Mouse (Mus musculus): ENCODE data around the gene Ubtd2. TPM values are rescaled to one million over a fixed set of nuclear protein-coding genes. Genes with fewer than 3 reads are reported as not detected.

The Ubtd2 gene
- polyA plus RNA-seq, 1 experiment from 2014 or later = 28.8 TPM

GRCm38 (mm10) chr11:32454231-32454799 lies 855 bp upstream of the Ubtd2 start:
- peak overlapping the region; percentile 98 for H3K4me2 ChIP-seq (ENCODE audit: low read length)
- ATAC-seq (replicated peaks; ENCODE audit: low FRiP score, low read depth) = no peak; the same call in 1 of the 2 replicates
- H3K9me3 ChIP-seq (replicated peaks; ENCODE audit: low read length) = no peaks in the 10 kb centered on the region
- WGBS = 4% methylated on average over 18 of the region's 19 CpGs
- 0 out of 2 replicates have a peak, but pooled peaks cover 3% of the 10 kb centered on the region for H3K4me1 ChIP-seq (replicated peaks; ENCODE audit: insufficient read depth, low read length)
- peak overlapping the region; percentile 95 for H3K9ac ChIP-seq (ENCODE audit: low read depth, low read length)
- peak overlapping the region; percentile 96; the same call in 1 of the 2 replicates for H3K27ac ChIP-seq
- H3K27me3 ChIP-seq (ENCODE audit: insufficient read depth, low read length) = no peaks in the 10 kb centered on the region
- TF ChIP-seq CTCF (IDR thresholded peaks at IDR 0.05; ENCODE audit: low read depth) = no peak
- H3K4me3 ChIP-seq (replicated peaks; ENCODE audit: low read depth, low read length) = peak overlapping the region; percentile 66
- no peaks in the 10 kb centered on the region for H3K36me3 ChIP-seq (ENCODE audit: insufficient read depth, low read length)
- peak; percentile 33 for DNase-seq (ENCODE audit: low spot score)

- peak; percentile 33; the same call in 1 of the 2 replicates for ATAC-seq (replicated peaks; ENCODE audit: low FRiP score, low read depth)
- under 1% methylated on average over 50 of the region's 58 CpGs for WGBS
- peak; percentile 74 for DNase-seq (ENCODE audit: low spot score)
Observed at GRCm38 (mm10) chr11:32455507-32456141, 454 bp downstream of the Ubtd2 start.

GRCm38 (mm10) chr11:32456356-32456755 lies 1.2 kb downstream of the Ubtd2 start:
- H3K36me3 ChIP-seq (ENCODE audit: insufficient read depth, low read length) = no peaks in the 10 kb centered on the region
- peak overlapping the region; percentile 98 for H3K4me2 ChIP-seq (ENCODE audit: low read length)
- DNase-seq (ENCODE audit: low spot score) (peak; percentile 21), ATAC-seq (replicated peaks; ENCODE audit: low FRiP score, low read depth) (no peak)
- no peaks in the 10 kb centered on the region for H3K27me3 ChIP-seq (ENCODE audit: insufficient read depth, low read length)
- no peaks in the 10 kb centered on the region for H3K9me3 ChIP-seq (replicated peaks; ENCODE audit: low read length)
- H3K27ac ChIP-seq = no peak overlapping the region
- H3K4me1 ChIP-seq (replicated peaks; ENCODE audit: insufficient read depth, low read length) = 0 out of 2 replicates have a peak, but pooled peaks cover 3% of the 10 kb centered on the region
- peak overlapping the region; percentile 66 for H3K4me3 ChIP-seq (replicated peaks; ENCODE audit: low read depth, low read length)
- TF ChIP-seq CTCF (IDR thresholded peaks at IDR 0.05; ENCODE audit: low read depth) = no peak
- H3K9ac ChIP-seq (ENCODE audit: low read depth, low read length) = peak overlapping the region; percentile 95
- 4% methylated on average over 6 of the region's 6 CpGs for WGBS

More at GRCm38 (mm10) chr11:32455507-32456141, 454 bp downstream of the Ubtd2 start:
- peak overlapping the region; percentile 96 for H3K27ac ChIP-seq
- peak overlapping the region; percentile 66 for H3K4me3 ChIP-seq (replicated peaks; ENCODE audit: low read depth, low read length)
- no peaks in the 10 kb centered on the region for H3K27me3 ChIP-seq (ENCODE audit: insufficient read depth, low read length)
- no peaks in the 10 kb centered on the region for H3K9me3 ChIP-seq (replicated peaks; ENCODE audit: low read length)
- peak overlapping the region; percentile 95 for H3K9ac ChIP-seq (ENCODE audit: low read depth, low read length)
- peak overlapping the region; percentile 98 for H3K4me2 ChIP-seq (ENCODE audit: low read length)
- peak; percentile 25; the same call in 1 of the 2 replicates for TF ChIP-seq CTCF (IDR thresholded peaks at IDR 0.05; ENCODE audit: low read depth)
- 0 out of 2 replicates have a peak, but pooled peaks cover 3% of the 10 kb centered on the region for H3K4me1 ChIP-seq (replicated peaks; ENCODE audit: insufficient read depth, low read length)
- no peaks in the 10 kb centered on the region for H3K36me3 ChIP-seq (ENCODE audit: insufficient read depth, low read length)

GRCm38 (mm10) chr11:32464282-32464681 lies 9.1 kb downstream of the Ubtd2 start:
- 49% methylated on average over 2 of the region's 2 CpGs for WGBS

GRCm38 (mm10) chr11:32471925-32472324 lies 16.8 kb downstream of the Ubtd2 start:
- Histone ChIP-seq H3K27me3 (ENCODE audit: insufficient read depth, low read length) (no peaks in the 10 kb centered on the region), H3K9me3 (replicated peaks; ENCODE audit: low read length) (no peaks in the 10 kb centered on the region), H3K4me2 (ENCODE audit: low read length) (no peak overlapping the region), H3K36me3 (ENCODE audit: insufficient read depth, low read length) (no peaks in the 10 kb centered on the region), H3K4me1 (replicated peaks; ENCODE audit: insufficient read depth, low read length) (no peaks in the 10 kb centered on the region), H3K27ac (no peak overlapping the region), H3K4me3 (replicated peaks; ENCODE audit: low read depth, low read length) (no peak overlapping the region), H3K9ac (ENCODE audit: low read depth, low read length) (no peak overlapping the region)
- ATAC-seq (replicated peaks; ENCODE audit: low FRiP score, low read depth) (no peak), DNase-seq (ENCODE audit: low spot score) (no peak)
- TF ChIP-seq CTCF (IDR thresholded peaks at IDR 0.05; ENCODE audit: low read depth) = no peak
- 58% methylated on average over 2 of the region's 2 CpGs for WGBS

More at GRCm38 (mm10) chr11:32464282-32464681, 9.1 kb downstream of the Ubtd2 start:
- Histone ChIP-seq H3K4me1 (replicated peaks; ENCODE audit: insufficient read depth, low read length) (0 out of 2 replicates have a peak, but pooled peaks cover 2% of the 10 kb centered on the region), H3K36me3 (ENCODE audit: insufficient read depth, low read length) (no peaks in the 10 kb centered on the region), H3K9me3 (replicated peaks; ENCODE audit: low read length) (no peaks in the 10 kb centered on the region), H3K9ac (ENCODE audit: low read depth, low read length) (no peak overlapping the region), H3K4me2 (ENCODE audit: low read length) (no peak overlapping the region), H3K27ac (no peak overlapping the region), H3K27me3 (ENCODE audit: insufficient read depth, low read length) (no peaks in the 10 kb centered on the region), H3K4me3 (replicated peaks; ENCODE audit: low read depth, low read length) (no peak overlapping the region)
- DNase-seq (ENCODE audit: low spot score) (no peak), ATAC-seq (replicated peaks; ENCODE audit: low FRiP score, low read depth) (no peak)
- no peak for TF ChIP-seq CTCF (IDR thresholded peaks at IDR 0.05; ENCODE audit: low read depth)

GRCm38 (mm10) chr11:32474725-32475124 lies 19.6 kb downstream of the Ubtd2 start:
- 78% methylated on average over 3 of the region's 3 CpGs for WGBS
- TF ChIP-seq CTCF (IDR thresholded peaks at IDR 0.05; ENCODE audit: low read depth) = no peak
- H3K27me3 ChIP-seq (ENCODE audit: insufficient read depth, low read length) = no peaks in the 10 kb centered on the region
- H3K4me3 ChIP-seq (replicated peaks; ENCODE audit: low read depth, low read length) = no peak overlapping the region
- no peak for DNase-seq (ENCODE audit: low spot score)
- H3K4me1 ChIP-seq (replicated peaks; ENCODE audit: insufficient read depth, low read length) = no peaks in the 10 kb centered on the region
- H3K9ac ChIP-seq (ENCODE audit: low read depth, low read length) = no peak overlapping the region
- no peaks in the 10 kb centered on the region for H3K9me3 ChIP-seq (replicated peaks; ENCODE audit: low read length)
- no peak overlapping the region for H3K27ac ChIP-seq
- no peaks in the 10 kb centered on the region for H3K36me3 ChIP-seq (ENCODE audit: insufficient read depth, low read length)
- no peak overlapping the region for H3K4me2 ChIP-seq (ENCODE audit: low read length)
- no peak for ATAC-seq (replicated peaks; ENCODE audit: low FRiP score, low read depth)
